In genomic region chr6:66962582-66963043, GRCm38 (mm10) we compare ENCODE assay signal across 8 mouse cellular contexts.
DNase-seq lines count a peak whose midpoint lies in the region; ATAC-seq lines count a peak whose summit lies in the region.

No protein-coding gene starts in this region.

- no peak overlapping the region for H3K9ac ChIP-seq in hindbrain, embryonic 15.5 days
- no peak overlapping the region for H3K9ac ChIP-seq in midbrain, embryonic 12.5 days (replicated peaks)
- H3K9ac ChIP-seq in stomach, embryonic 16.5 days (ENCODE audit: low read length): no peak overlapping the region

- peaks cover 14% of the 10 kb centered on the region for H3K4me1 ChIP-seq in hindbrain, embryonic 15.5 days (replicated peaks)
- peaks cover 8% of the 10 kb centered on the region for H3K4me1 ChIP-seq in midbrain, embryonic 12.5 days
- peaks cover 10% of the 10 kb centered on the region; the same call in 1 of the 2 replicates for H3K4me1 ChIP-seq in stomach, embryonic 16.5 days (ENCODE audit: control insufficient read depth, insufficient read depth, low read length)

- H3K9me3 ChIP-seq in hindbrain, embryonic 15.5 days: no peaks in the 10 kb centered on the region
- no peaks in the 10 kb centered on the region for H3K9me3 ChIP-seq in midbrain, embryonic 12.5 days
- H3K9me3 ChIP-seq in stomach, embryonic 16.5 days (replicated peaks; ENCODE audit: control insufficient read depth, low read length): no peaks in the 10 kb centered on the region

- ATAC-seq in frontal cortex, adult (ENCODE audit: low TSS enrichment): peak; percentile 87
- peak; percentile 88 for ATAC-seq in hindbrain, embryonic 15.5 days (ENCODE audit: low FRiP score, low read depth)
- ATAC-seq in midbrain, embryonic 12.5 days (ENCODE audit: low FRiP score, low read depth): peak; percentile 78
- ATAC-seq in stomach, embryonic 16.5 days (ENCODE audit: insufficient read depth, low FRiP score): peak; percentile 81

- H3K4me3 ChIP-seq in hindbrain, embryonic 15.5 days: no peak overlapping the region
- no peak overlapping the region for H3K4me3 ChIP-seq in midbrain, embryonic 12.5 days
- no peak overlapping the region for H3K4me3 ChIP-seq in stomach, embryonic 16.5 days (replicated peaks; ENCODE audit: low read length)

- DNase-seq in urinary bladder, postnatal 36 days (ENCODE audit: low spot score in 2 of 2): peak; percentile 29 to 30
- DNase-seq in urinary bladder, postnatal 4 days (ENCODE audit: low spot score in 2 of 2): no peak
- DNase-seq in cerebellum, adult 9-10 months: peak; percentile 59
- peak; percentile 51 to 67 for DNase-seq in left cerebral cortex, postnatal 14 days (ENCODE audit: low spot score in 2 of 2)

- no peak overlapping the region for H3K27ac ChIP-seq in hindbrain, embryonic 15.5 days (replicated peaks)
- no peak overlapping the region for H3K27ac ChIP-seq in midbrain, embryonic 12.5 days (replicated peaks)
- H3K27ac ChIP-seq in stomach, embryonic 16.5 days (ENCODE audit: low read length): no peak overlapping the region

- H3K27me3 ChIP-seq in hindbrain, embryonic 15.5 days: no peaks in the 10 kb centered on the region
- peaks cover 21% of the 10 kb centered on the region for H3K27me3 ChIP-seq in midbrain, embryonic 12.5 days
- H3K27me3 ChIP-seq in stomach, embryonic 16.5 days (ENCODE audit: control insufficient read depth, insufficient read depth, low read length): no peaks in the 10 kb centered on the region

- intact Hi-C loops in left cerebral cortex, postnatal 14 days (cut with DNase I): loop anchor here (5.0 kb wide), 1 partner anchor 355 kb away; no protein-coding TSS in a partner anchor

- WGBS in hindbrain, embryonic 15.5 days: 37% methylated on average over 2 of the region's 2 CpGs
- 46% methylated on average over 2 of the region's 2 CpGs for WGBS in midbrain, embryonic 12.5 days
- 29% methylated on average over 2 of the region's 2 CpGs for WGBS in stomach, embryonic 16.5 days

- H3K36me3 ChIP-seq in hindbrain, embryonic 15.5 days: no peaks in the 10 kb centered on the region
- H3K36me3 ChIP-seq in midbrain, embryonic 12.5 days: no peaks in the 10 kb centered on the region
- H3K36me3 ChIP-seq in stomach, embryonic 16.5 days (ENCODE audit: control insufficient read depth, insufficient read depth, low read length): no peaks in the 10 kb centered on the region

- no peak overlapping the region for H3K4me2 ChIP-seq in hindbrain, embryonic 15.5 days
- no peak overlapping the region for H3K4me2 ChIP-seq in midbrain, embryonic 12.5 days (replicated peaks)
- no peak overlapping the region for H3K4me2 ChIP-seq in stomach, embryonic 16.5 days (ENCODE audit: low read depth, low read length)

Comparison
In these comparisons a context has a peak if more than half of its experiments do, and no peak if none do; other contexts are left out.
1. DNase-seq: peak in urinary bladder, postnatal 36 days (2 of 2), cerebellum, adult 9-10 months (single experiment) and left cerebral cortex, postnatal 14 days (2 of 2); none in urinary bladder, postnatal 4 days (0 of 2).
2. Peak in every context shown above with its lines, with median percentiles within 50 percentile points of each other: ATAC-seq.